ENCODE assay signal across 14 mouse cellular contexts in the genomic region with DNA sequence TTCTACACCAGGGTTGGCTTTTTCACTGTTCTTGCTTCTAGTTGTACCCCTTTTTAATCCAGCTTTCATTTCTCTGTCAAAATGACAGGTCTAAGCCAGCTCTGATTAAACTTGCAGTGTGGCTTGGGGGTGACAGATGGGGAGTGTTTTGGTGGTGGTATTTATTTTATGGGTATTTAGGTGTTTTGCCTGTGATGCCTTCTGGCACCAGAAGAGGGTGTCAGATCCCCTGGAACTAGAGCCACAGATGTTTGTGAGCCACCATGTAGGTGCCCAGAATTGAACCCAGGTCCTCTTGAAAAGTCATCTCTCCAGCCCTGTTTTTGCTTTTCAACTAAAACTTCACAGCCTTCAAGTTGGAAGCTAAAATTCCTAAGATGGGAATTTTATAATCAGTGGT. TPM values are rescaled to one million over a fixed set of nuclear protein-coding genes. Genes with fewer than 3 reads are reported as not detected.
DNase-seq lines count a peak whose midpoint lies in the region; ATAC-seq and TF ChIP-seq lines count a peak whose summit lies in the region.
"Had no signal": no experiment of that assay in that cellular context is flagged by ENCODE, and none has a peak within 500 bp of the region (broad histone marks: within the 10 kb centered on the region; RNA-seq: fewer than 3 reads in every experiment).

No protein-coding gene starts in this region.

- no peaks in the 10 kb centered on the region for H3K27me3 ChIP-seq in liver, adult 2 months (ENCODE audit: control insufficient read depth, insufficient read depth, low read length)
- no peaks in the 10 kb centered on the region for H3K27me3 ChIP-seq in liver, embryonic 11.5 days (replicated peaks; ENCODE audit: control insufficient read depth, insufficient read depth, low read length)
- H3K27me3 ChIP-seq: hindbrain, embryonic 15.5 days; megakaryocyte, embryonic 14.5 days had no signal

- H3K9me3 ChIP-seq in liver, embryonic 11.5 days (ENCODE audit: control insufficient read depth, low read length) = no peaks in the 10 kb centered on the region
- H3K9me3 ChIP-seq: hindbrain, embryonic 15.5 days; megakaryocyte, embryonic 14.5 days had no signal

- TF ChIP-seq POLR2A in liver, adult 2 months (IDR thresholded peaks at IDR 0.05; ENCODE audit: extremely low read depth, insufficient read depth, low read length) = no peak

- ATAC-seq in liver, embryonic 11.5 days (replicated peaks; ENCODE audit: low FRiP score) = no peak

- H3K79me2 ChIP-seq in liver, adult 2 months (ENCODE audit: control insufficient read depth, insufficient read depth, low read length) = peaks cover 10% of the 10 kb centered on the region; the same call in 1 of the 2 replicates

- no peak overlapping the region for H3K9ac ChIP-seq in liver, adult 2 months (ENCODE audit: low read depth, low read length)
- no peak overlapping the region for H3K9ac ChIP-seq in liver, embryonic 11.5 days (ENCODE audit: low read depth, low read length)
- H3K9ac ChIP-seq: hindbrain, embryonic 15.5 days had no signal

- no peaks in the 10 kb centered on the region for H3K36me3 ChIP-seq in liver, adult 2 months (ENCODE audit: control insufficient read depth, insufficient read depth, low read length)
- H3K36me3 ChIP-seq in liver, embryonic 11.5 days (ENCODE audit: control insufficient read depth, insufficient read depth, low read length) = no peaks in the 10 kb centered on the region
- H3K36me3 ChIP-seq: hindbrain, embryonic 15.5 days had no signal

- peaks cover 5% of the 10 kb centered on the region for H3K4me1 ChIP-seq in liver, adult 2 months (ENCODE audit: control insufficient read depth, insufficient read depth, low read length)
- peaks cover 8% of the 10 kb centered on the region; the same call in 1 of the 2 replicates for H3K4me1 ChIP-seq in liver, embryonic 11.5 days (replicated peaks; ENCODE audit: control insufficient read depth, insufficient read depth, low read length)

- H3K4me3 ChIP-seq in liver, adult 2 months (ENCODE audit: insufficient read depth, low read depth, low read length) = no peak overlapping the region
- H3K4me3 ChIP-seq in liver, embryonic 11.5 days (ENCODE audit: low read depth, low read length) = no peak overlapping the region
- H3K4me3 ChIP-seq: hindbrain, embryonic 15.5 days; megakaryocyte, embryonic 14.5 days had no signal

- peak; percentile 55 for DNase-seq in cerebellum, adult 9-10 months
- DNase-seq in cerebellum, postnatal 25 days = no peak
- DNase-seq in liver, adult 2 months (ENCODE audit: extremely low read depth, low read depth, low spot score) = no peak
- DNase-seq in liver, embryonic 11.5 days (ENCODE audit: low spot score) = no peak
- DNase-seq in B cell, adult 2 months = peak; percentile 13 to 20
- DNase-seq in T-cell, adult 2 months (ENCODE audit: low spot score) = peak; percentile 12
- DNase-seq in heart, adult 9 months (ENCODE audit: low spot score in 2 of 2) = no peak
- no peak for DNase-seq in frontal cortex, postnatal 14 days (ENCODE audit: low spot score in 2 of 2)
- DNase-seq: adrenal gland, postnatal 25 days; cerebellum, postnatal 10 days; left cerebral cortex, postnatal 4 days; lung, adult 2 months had no signal

- TF ChIP-seq CTCF in liver, adult 2 months (IDR thresholded peaks at IDR 0.05; ENCODE audit: low read depth, low read length) = 0 out of 2 replicates have a peak, but pooled peaks have one; percentile 23

- H3K27ac ChIP-seq in liver, adult 2 months (replicated peaks; ENCODE audit: insufficient read depth, low read depth, low read length) = no peak overlapping the region
- no peak overlapping the region for H3K27ac ChIP-seq in liver, embryonic 11.5 days (ENCODE audit: low read depth, low read length)
- H3K27ac ChIP-seq: hindbrain, embryonic 15.5 days had no signal

- no peak overlapping the region for H3K4me2 ChIP-seq in liver, embryonic 11.5 days
- H3K4me2 ChIP-seq: hindbrain, embryonic 15.5 days had no signal

RNA-seq across cellular contexts. Expression of a gene that starts 3.5 kb away (rescaled TPM):
- total RNA-seq in liver, adult 2 months (2014; rRNA removed) = 9.4 and 10.7 TPM in 2 replicates
- polyA plus RNA-seq in liver, adult 2 months (2012; rRNA removed) = 2.1 and 2.8 TPM in 2 replicates
- 8.7 and 10.0 TPM in 2 replicates for polyA plus RNA-seq in liver, embryonic 11.5 days (2014; fragmentation: Nextera tagmentation; extraction: Ambion mirVana)

RNA-seq across cellular contexts. Expression of a gene that starts 4.1 kb away (rescaled TPM):
- 6.6 and 8.3 TPM in 2 replicates for total RNA-seq in liver, adult 2 months (2014; rRNA removed)
- polyA plus RNA-seq in liver, adult 2 months (2012; rRNA removed) = 6.0 and 6.8 TPM in 2 replicates
- polyA plus RNA-seq in liver, embryonic 11.5 days (2014; fragmentation: Nextera tagmentation; extraction: Ambion mirVana) = 38.0 and 42.2 TPM in 2 replicates

Comparison
In these comparisons a context has a peak if more than half of its experiments do, and no peak if none do; other contexts are left out.
1. DNase-seq: peak in cerebellum, adult 9-10 months (single experiment), B cell, adult 2 months (2 of 2) and T-cell, adult 2 months (single experiment); none in cerebellum, postnatal 25 days (0 of 2), liver, adult 2 months (single experiment), liver, embryonic 11.5 days (single experiment), heart, adult 9 months (0 of 2) and frontal cortex, postnatal 14 days (0 of 2).